Mouse (Mus musculus) forebrain, embryonic 11.5 days (tissue): Measurements from ENCODE around the gene Gm11492. TPM values are rescaled to one million over a fixed set of nuclear protein-coding genes. Genes with fewer than 3 reads are reported as not detected.

Experiments used
- ATAC-seq: fragments of 200-750 bp; cut with Nextera tagmentation; replicated peaks from 2 replicates; pipeline ENCODE4 v1.8.0; 2017; ENCODE audit warnings: moderate TSS enrichment; ENCODE audit not compliant: low FRiP score
- DNase-seq: peaks from one replicate; pipeline ENCODE4 v3.0.0-alpha.2; 2017; ENCODE audit warnings: low spot score
- H3K27ac ChIP-seq: fragments of 300-500 bp; sonication (generic); 2 replicates; pipeline ENCODE4 v1.5.1; 2014; ENCODE audit warnings: low read depth, low read length
- H3K27me3 ChIP-seq: fragments of 300-500 bp; sonication (generic); 2 replicates; pipeline ENCODE4 v1.6.1; 2014; ENCODE audit warnings: mild to moderate bottlenecking, low read length, mixed read lengths; ENCODE audit not compliant: control insufficient read depth, insufficient read depth
- H3K36me3 ChIP-seq: fragments of 300-500 bp; sonication (generic); 2 replicates; pipeline ENCODE4 v1.6.1; 2014; ENCODE audit warnings: mild to moderate bottlenecking, low read length, moderate library complexity, mixed read lengths; ENCODE audit not compliant: control insufficient read depth, insufficient read depth
- H3K4me1 ChIP-seq: fragments of 300-500 bp; sonication (generic); replicated peaks from 2 replicates; pipeline ENCODE4 v1.6.1; 2014; ENCODE audit warnings: low read length, mixed read lengths; ENCODE audit not compliant: control insufficient read depth, insufficient read depth
- H3K4me2 ChIP-seq: fragments of 300-500 bp; sonication (generic); 2 replicates; pipeline ENCODE4 v1.6.1; 2014; ENCODE audit warnings: low read depth, mild to moderate bottlenecking, low read length, moderate library complexity, mixed read lengths; ENCODE audit not compliant: severe bottlenecking
- H3K4me3 ChIP-seq: fragments of 300-500 bp; sonication (generic); 2 replicates; pipeline ENCODE4 v1.5.1; 2014; ENCODE audit warnings: low read depth, low read length
- H3K9ac ChIP-seq: fragments of 300-500 bp; sonication (generic); 2 replicates; pipeline ENCODE4 v1.6.1; 2014; ENCODE audit warnings: low read length
- H3K9me3 ChIP-seq: fragments of 300-500 bp; sonication (generic); 2 replicates; pipeline ENCODE4 v1.6.1; 2016; ENCODE audit warnings: low read length, mixed read lengths; ENCODE audit not compliant: control insufficient read depth
- WGBS: fragments of 180-500 bp; shearing (Covaris S2); extraction: QIAGEN DNeasy Blood & Tissue Kit; methylation state at CpG from one replicate; pipeline ENCODE4 v1.1.7; 2014; 5-methylcytosine and 5-hydroxymethylcytosine counted together
- polyA plus RNA-seq: library from polyadenylated mRNA; unstranded; fragments of >200 nt; fragmentation: Nextera tagmentation; extraction: Ambion mirVana; gene quantifications from 2 replicates; pipeline ENCODE4 v1.2.1, GENCODE M21; 2014

The Gm11492 gene
- polyA plus RNA-seq, 1 experiment from 2014 or later: not detected

DNA sequence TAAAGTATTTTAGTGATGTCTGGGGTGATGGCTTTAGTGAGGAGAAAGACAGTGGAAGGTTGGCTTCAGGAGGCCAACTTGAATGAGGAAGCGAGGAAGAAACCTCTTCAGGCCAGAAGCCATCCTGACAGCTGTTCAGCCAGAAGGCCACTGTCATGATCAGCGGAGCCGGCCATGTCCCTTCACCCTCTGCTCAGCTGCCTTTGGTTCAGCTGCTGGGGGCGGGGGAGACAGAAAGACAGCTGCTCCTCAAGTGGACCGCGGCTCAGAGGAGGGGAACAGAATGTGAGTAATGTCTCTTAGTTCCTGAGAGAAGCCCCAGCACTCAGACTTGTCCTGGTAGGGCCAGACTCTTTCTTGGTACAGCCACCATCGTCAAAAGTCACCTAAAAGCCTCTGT lies 7.3 kb downstream of the Gm11492 start:
- Histone ChIP-seq H3K9me3 (no peaks in the 10 kb centered on the region), H3K4me3 (no peak overlapping the region), H3K9ac (no peak overlapping the region), H3K36me3 (no peaks in the 10 kb centered on the region), H3K27ac (no peak overlapping the region), H3K4me2 (no peak overlapping the region), H3K27me3 (no peaks in the 10 kb centered on the region), H3K4me1 (peaks cover 7% of the 10 kb centered on the region)
- 85% methylated on average over 7 of the region's 7 CpGs for WGBS
- ATAC-seq (no peak), DNase-seq (no peak)

DNA sequence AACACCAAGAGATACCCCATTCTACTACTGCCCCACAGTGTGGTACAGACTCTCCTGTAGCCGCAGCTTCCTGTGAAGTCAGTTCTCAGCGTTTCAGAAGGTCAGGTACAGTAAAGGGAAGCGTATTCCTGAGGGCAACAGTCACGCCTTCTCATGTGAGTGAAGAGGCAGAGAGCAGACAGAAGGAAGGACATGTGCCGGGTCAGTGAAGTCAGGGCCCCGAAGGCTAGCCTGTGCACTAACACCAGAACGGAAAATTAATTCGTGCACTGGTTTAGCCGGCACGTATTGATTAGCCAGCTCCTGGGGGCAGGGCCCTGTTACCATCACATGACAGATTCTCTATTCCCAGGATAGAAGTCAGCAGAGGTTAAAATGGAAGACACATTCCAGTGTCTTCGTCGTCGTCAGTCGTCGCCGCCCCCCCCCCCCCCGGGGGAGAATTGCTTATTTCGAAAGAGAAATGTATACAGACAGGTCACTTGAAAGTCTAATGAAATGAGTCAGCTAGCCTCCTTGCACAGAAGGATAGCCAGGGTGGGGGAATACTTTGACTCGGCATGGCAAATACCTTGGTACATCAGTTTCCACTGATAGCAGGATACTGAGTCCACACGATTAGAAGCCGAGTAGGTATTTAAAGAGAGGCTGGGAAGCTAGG lies 8.2 kb downstream of the Gm11492 start:
- DNase-seq (no peak), ATAC-seq (no peak)
- WGBS: 80% methylated on average over 21 of the region's 21 CpGs
- Histone ChIP-seq H3K27ac (no peak overlapping the region), H3K9me3 (no peaks in the 10 kb centered on the region), H3K4me3 (no peak overlapping the region), H3K4me1 (peaks cover 8% of the 10 kb centered on the region), H3K27me3 (no peaks in the 10 kb centered on the region), H3K4me2 (no peak overlapping the region), H3K9ac (no peak overlapping the region), H3K36me3 (no peaks in the 10 kb centered on the region)

DNA sequence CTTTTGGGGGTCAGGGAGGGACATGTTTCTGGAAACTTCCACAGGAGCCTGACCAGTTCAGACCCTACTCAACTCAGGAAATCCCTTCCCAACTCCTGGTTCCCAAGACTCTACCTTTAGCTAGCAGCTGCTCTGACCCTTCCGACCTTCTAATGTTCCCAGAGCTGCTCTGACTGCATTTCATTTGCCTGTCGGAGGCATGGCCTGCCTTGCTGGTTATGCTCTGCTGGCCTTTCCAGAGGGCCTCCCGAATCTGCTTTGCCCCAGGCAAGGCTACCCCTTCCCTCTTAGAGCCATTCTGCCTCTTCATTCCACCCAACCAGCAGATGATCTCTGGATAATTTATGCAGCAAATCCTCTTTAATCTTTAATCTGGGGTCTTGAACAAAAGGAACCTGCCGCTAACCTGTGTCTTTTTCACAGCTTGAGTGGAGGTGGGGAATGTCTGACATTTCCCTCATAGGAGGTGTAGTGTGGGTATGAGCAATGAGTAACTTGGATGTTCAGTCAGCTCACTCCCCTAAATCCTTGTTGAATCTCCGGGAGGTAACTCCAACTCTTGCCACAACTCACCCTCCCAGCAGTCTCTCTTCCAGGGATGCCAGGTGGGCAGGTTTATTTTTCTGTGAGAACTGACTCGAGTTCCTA lies 11.3 kb downstream of the Gm11492 start:
- 10% methylated on average over 6 of the region's 6 CpGs for WGBS
- ATAC-seq (no peak), DNase-seq (no peak)
- Histone ChIP-seq H3K27me3 (no peaks in the 10 kb centered on the region), H3K4me1 (peaks cover 8% of the 10 kb centered on the region), H3K9ac (peak overlapping the region; percentile 72), H3K4me3 (peak overlapping the region; percentile 54), H3K27ac (no peak overlapping the region), H3K9me3 (no peaks in the 10 kb centered on the region), H3K36me3 (no peaks in the 10 kb centered on the region), H3K4me2 (peak overlapping the region; percentile 96)

DNA sequence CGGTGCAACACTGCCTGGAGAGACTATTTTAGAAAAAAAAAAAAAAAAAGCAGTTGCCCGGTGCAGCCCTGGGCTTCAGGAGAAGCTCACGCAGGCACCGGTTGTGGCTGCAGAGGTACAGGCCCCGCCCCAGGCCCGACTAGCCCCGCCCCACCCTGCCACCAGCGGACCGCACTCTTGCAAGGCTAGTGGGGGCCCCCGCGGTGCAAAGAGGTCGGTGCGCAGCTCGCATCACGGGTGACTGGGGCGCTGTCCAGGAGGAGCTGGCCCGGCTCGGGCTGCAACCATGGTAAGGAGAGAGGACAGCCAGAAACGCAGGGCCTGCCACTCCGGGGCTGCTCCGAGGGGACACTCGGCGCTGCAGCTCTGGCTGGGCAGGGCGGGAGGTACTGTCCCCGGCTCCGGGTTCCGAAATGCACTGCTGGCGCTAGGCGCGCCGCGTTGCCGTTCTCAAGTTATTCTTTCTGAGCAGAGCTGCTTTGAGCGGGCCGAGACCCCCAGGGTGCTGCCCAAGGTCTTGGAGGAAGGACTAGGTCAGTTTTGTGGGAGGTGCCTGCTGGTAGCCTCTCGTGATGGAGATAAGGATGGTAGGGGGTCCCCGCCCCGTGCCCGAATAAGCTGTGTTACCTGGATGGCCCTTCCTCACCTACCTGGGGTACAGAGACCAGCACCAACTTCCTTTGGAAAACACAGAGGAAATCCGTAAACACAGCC lies 12.0 kb downstream of the Gm11492 start:
- Histone ChIP-seq H3K4me3 (peak overlapping the region; percentile 54), H3K4me1 (peaks cover 8% of the 10 kb centered on the region), H3K27ac (0 out of 2 replicates have a peak overlapping the region, but pooled peaks have one; percentile 3), H3K9ac (peak overlapping the region; percentile 72), H3K4me2 (peak overlapping the region; percentile 96), H3K36me3 (no peaks in the 10 kb centered on the region), H3K27me3 (no peaks in the 10 kb centered on the region), H3K9me3 (no peaks in the 10 kb centered on the region)
- DNase-seq (peak; percentile 86), ATAC-seq (peak; percentile 76)
- WGBS: under 1% methylated on average over 40 of the region's 40 CpGs

DNA sequence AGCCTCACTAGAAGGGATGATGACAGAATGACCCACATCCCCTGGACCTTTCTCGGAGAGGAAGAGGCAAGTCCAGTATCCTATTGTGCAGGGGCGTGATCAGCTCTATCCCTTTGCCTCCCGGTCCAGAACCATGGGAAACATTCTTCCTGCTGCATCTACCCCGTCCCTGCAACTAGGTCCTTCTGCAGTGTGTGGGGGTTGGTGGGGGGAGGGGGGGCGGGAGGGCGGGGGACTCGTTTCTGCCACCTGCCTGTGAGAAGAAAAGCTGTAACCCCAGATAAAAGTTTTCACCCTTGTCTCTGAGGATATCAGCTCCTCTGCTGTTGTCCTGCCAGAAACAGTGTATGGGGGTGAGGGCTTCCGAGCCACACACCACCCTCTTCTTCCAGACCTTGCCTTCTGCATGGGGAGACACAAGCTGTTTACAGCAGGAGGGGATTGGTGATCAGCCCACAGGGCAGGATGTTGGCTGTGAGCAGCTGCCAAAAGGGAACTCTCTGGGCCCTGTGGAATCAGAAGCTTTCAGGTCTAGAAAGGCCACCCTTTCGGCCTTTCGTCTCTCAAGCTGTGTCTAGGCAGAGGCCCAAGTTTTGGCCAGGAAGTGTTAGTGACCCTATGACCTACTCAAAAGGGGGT lies 12.6 kb downstream of the Gm11492 start:
- Histone ChIP-seq H3K4me1 (peaks cover 8% of the 10 kb centered on the region), H3K27ac (no peak overlapping the region), H3K9ac (peak overlapping the region; percentile 72), H3K4me2 (peak overlapping the region; percentile 96), H3K27me3 (no peaks in the 10 kb centered on the region), H3K9me3 (no peaks in the 10 kb centered on the region), H3K4me3 (peak overlapping the region; percentile 54), H3K36me3 (no peaks in the 10 kb centered on the region)
- WGBS: 15% methylated on average over 10 of the region's 10 CpGs
- ATAC-seq (0 out of 2 replicates have a peak, but pooled peaks have one; percentile 44), DNase-seq (no peak)

DNA sequence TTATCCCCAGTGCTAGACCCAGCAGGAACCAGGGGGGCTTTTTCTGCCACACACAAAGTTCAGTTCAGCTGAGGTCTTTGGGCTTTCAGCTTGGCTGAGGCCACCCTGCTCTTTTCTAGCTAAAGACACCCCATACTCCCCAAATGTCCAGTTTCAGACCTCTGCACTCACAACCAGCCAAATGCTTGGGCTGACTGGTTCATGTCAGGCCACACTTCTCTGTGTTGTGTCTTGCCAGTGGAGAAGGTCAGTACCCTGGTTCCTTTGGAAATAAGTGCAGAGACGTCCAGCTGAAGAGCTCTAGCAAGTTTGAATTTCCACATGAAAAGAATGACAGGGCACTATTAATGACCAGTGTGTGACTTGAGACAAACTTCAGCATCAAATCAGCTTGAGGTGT lies 13.3 kb downstream of the Gm11492 start:
- no peak overlapping the region for H3K9ac ChIP-seq
- H3K9me3 ChIP-seq: no peaks in the 10 kb centered on the region
- no peak for DNase-seq
- peaks cover 8% of the 10 kb centered on the region for H3K4me1 ChIP-seq
- no peaks in the 10 kb centered on the region for H3K36me3 ChIP-seq
- H3K4me2 ChIP-seq: no peak overlapping the region
- H3K27me3 ChIP-seq: no peaks in the 10 kb centered on the region
- no peak for ATAC-seq
- 49% methylated on average over 1 of the region's 1 CpGs for WGBS
- no peak overlapping the region for H3K27ac ChIP-seq
- no peak overlapping the region for H3K4me3 ChIP-seq

DNA sequence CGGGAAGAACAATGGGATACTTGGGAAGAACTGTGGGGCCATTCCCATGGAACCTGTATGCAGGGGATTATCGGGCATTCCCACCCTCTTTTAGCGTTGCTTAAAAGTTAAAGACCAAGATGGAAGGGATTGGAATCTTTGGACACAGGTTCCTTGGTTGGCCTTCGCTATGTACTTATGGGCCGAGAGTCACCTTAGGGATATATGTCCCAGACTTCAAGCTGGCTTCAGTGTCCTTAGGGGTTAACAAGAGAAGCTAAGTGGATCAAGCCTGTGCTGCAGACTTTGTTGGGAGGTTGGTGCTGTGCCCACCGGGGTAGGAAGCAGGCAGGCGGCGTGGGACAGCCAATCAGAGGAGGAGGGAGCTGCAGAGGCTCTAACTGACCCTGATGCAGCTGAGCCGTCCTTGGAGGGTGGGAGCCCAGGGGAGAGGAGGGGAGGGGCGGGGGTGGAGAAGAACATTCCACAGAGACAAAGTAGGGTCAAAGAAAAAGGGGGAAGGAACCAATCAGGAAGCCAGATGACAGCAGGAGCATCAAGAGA lies 14.2 kb downstream of the Gm11492 start:
- DNase-seq (no peak), ATAC-seq (no peak)
- no peak overlapping the region for H3K4me2 ChIP-seq
- whole genome bisulfite sequencing: 40% methylated on average over 10 of the region's 10 CpGs
- H3K9me3 ChIP-seq: no peaks in the 10 kb centered on the region
- no peak overlapping the region for H3K4me3 ChIP-seq
- H3K27me3 ChIP-seq: no peaks in the 10 kb centered on the region
- H3K9ac ChIP-seq: no peak overlapping the region
- no peaks in the 10 kb centered on the region for H3K36me3 ChIP-seq
- peaks cover 8% of the 10 kb centered on the region for H3K4me1 ChIP-seq
- H3K27ac ChIP-seq: no peak overlapping the region

DNA sequence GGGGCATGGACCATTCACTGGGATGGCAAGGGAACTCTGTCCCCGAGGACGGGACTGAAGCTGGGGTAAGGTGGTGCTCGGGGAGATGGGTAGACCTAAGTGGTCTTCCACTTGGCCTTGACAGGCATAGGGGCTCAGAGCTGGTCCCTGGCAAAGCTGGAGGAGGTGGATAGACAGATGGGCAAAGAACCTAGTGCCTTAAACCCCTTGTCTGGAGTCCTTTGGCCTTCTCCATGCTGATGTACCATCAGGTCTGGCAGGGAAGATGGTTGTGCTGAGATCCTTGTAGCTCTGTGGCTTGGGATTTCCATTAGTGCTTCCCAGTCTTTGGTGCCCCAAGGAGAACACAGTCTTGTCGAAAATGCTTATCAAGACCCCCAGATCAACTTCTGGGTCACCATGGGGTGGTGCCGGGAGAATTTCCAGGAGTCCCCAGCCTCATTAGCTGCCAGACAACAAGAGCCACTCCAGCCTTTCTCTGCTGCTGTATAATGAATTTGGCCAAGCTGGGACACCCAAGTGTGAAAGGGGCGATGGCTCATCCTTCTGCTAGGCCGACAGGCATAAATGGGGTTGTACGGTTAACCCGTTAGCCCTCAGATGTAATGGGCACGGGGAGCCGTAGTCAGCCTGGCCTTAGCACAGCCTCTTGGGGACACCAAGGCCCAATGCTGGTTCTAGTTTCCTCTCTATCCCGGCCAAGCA lies 14.9 kb downstream of the Gm11492 start:
- 86% methylated on average over 12 of the region's 12 CpGs for WGBS
- no peak for DNase-seq
- no peak overlapping the region for H3K27ac ChIP-seq
- no peaks in the 10 kb centered on the region for H3K27me3 ChIP-seq
- no peak overlapping the region for H3K9ac ChIP-seq
- ATAC-seq: no peak
- no peaks in the 10 kb centered on the region for H3K9me3 ChIP-seq
- no peak overlapping the region for H3K4me3 ChIP-seq
- H3K4me1 ChIP-seq: peaks cover 8% of the 10 kb centered on the region
- H3K4me2 ChIP-seq: no peak overlapping the region
- H3K36me3 ChIP-seq: no peaks in the 10 kb centered on the region
